Mouse (Mus musculus) lung, postnatal 14 days (tissue): ENCODE data around the gene Gm33543.

Experiments used
- DNase-seq: peaks from one replicate; pipeline ENCODE4 v3.0.0; 2021

The Gm33543 gene

DNA sequence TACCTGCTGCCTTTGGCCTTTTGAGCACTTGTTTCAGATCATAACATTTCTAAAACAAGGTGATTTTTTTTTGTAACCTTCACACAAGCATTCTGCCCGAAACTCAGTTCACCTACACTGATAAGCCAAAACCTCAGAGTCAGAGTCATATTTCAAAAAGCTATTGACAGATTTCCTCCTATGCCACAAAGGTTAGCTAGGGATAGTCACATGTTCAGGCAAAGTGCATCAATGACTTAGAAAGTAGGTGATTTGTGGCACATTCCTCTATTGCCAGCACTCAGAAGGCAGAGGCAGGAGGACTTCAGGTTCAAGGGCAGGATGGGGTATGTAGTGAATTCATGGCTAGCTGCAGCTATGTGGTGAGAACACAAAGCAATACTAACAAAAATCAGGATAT, 65.7 kb downstream of the Gm33543 start:
- DNase-seq = no peak

DNA sequence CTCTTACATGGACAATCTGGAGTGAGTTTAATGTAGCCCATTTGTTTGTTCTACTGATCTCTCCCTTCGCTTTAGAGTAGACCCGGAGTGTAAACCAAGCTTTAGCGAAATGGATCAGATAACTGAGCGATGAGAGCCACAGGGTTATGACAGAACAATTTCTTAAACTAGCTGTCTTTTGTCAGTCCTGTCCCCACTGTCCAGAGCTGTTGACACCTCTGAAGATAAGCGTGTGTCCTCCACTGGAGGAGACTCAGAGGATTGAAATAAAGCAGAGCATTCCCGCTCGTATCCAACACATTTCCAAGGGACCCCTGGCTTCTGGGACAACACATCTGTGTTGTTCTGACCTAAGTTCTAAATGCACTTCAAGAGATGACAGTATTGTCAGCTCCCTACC, 67.9 kb downstream of the Gm33543 start:
- DNase-seq = no peak

DNA sequence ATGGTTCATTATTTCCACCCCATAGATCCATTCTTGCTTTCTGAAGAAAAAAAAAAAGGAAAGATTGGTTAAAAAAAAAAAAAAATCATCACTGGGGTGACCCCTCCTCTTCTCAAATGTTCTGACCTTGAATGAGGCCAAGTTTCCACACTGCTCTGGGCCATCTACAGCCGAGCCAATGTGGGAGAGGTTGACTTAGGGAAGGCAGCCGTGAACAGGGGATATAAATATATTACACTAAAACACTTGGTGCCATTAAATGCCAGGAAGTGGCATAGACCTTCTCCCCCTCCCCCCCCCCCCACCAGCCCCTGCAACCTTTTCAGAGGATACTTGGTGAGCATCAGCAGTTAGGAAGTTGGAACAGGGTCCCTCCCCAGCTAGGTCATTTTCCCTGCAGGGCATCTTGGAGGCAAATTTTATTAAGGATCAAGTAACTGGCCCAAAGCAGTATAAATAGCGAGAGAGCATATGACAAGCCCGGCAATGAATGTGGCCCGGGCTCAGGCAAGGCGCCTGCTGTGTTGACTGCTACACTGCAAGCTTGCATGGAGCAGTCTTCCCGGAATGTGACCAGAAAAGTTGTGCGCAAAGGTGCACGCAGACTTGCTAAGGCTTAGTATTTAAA, 68.6 kb downstream of the Gm33543 start:
- no peak for DNase-seq
